8 mouse cellular contexts compared by ENCODE assay signal in genomic region chr2:5613651-5614307, GRCm38 (mm10).
DNase-seq lines count a peak whose midpoint lies in the region; ATAC-seq and TF ChIP-seq lines count a peak whose summit lies in the region.

No protein-coding gene starts in this region.

- H3K27ac ChIP-seq in forebrain, embryonic 16.5 days (ENCODE audit: low read length): no peak overlapping the region; the same call in 1 of the 2 replicates
- no peak overlapping the region for H3K27ac ChIP-seq in cerebellum, adult 2 months (ENCODE audit: insufficient read depth, low read length)

- no peak overlapping the region for H3K4me3 ChIP-seq in forebrain, embryonic 16.5 days (replicated peaks; ENCODE audit: low read length)
- H3K4me3 ChIP-seq in cerebellum, adult 2 months (replicated peaks; ENCODE audit: insufficient read depth, low read depth, low read length): no peak overlapping the region

- peak; percentile 12 for DNase-seq in 416B (ENCODE audit: low read depth)
- DNase-seq in MEL-GATA-1-ER (ENCODE audit: extremely low read depth, low read depth): peak; percentile 79
- peak; percentile 79 for DNase-seq in induced T-regulatory cell, adult 2 months (ENCODE audit: low read depth)
- DNase-seq in splenic B cell, adult 2 months (ENCODE audit: low read depth, low spot score): peak; percentile 59
- no peak for DNase-seq in right cerebral cortex, postnatal 14 days
- no peak for DNase-seq in cerebellum, adult 2 months

- H3K9me3 ChIP-seq in forebrain, embryonic 16.5 days (ENCODE audit: control insufficient read depth, low read length): no peaks in the 10 kb centered on the region

- peak; percentile 54 for ATAC-seq in forebrain, embryonic 16.5 days
- peak; percentile 72 for ATAC-seq in megakaryocyte, adult 5-6 weeks (ENCODE audit: poor library complexity, severe bottlenecking)

- 0 out of 2 replicates have a peak overlapping the region, but pooled peaks have one; percentile 37 for H3K9ac ChIP-seq in forebrain, embryonic 16.5 days (replicated peaks; ENCODE audit: low read depth, low read length)

- no peak for TF ChIP-seq POLR2A in cerebellum, adult 2 months (IDR thresholded peaks at IDR 0.05; ENCODE audit: borderline replicate concordance, insufficient read depth, low read length)

- no peak for TF ChIP-seq CTCF in cerebellum, adult 2 months (IDR thresholded peaks at IDR 0.05; ENCODE audit: borderline replicate concordance, insufficient read depth, low read depth, low read length)

- 24% methylated on average over 12 of the region's 12 CpGs for WGBS in forebrain, embryonic 16.5 days
- 62% methylated on average over 12 of the region's 12 CpGs for WGBS in cerebellum, adult 2 months

- H3K4me2 ChIP-seq in forebrain, embryonic 16.5 days (ENCODE audit: low read length): no peak overlapping the region

- no peaks in the 10 kb centered on the region for H3K27me3 ChIP-seq in forebrain, embryonic 16.5 days (replicated peaks; ENCODE audit: control insufficient read depth, insufficient read depth, low read length)
- H3K27me3 ChIP-seq in splenic B cell, adult 2 months (ENCODE audit: control insufficient read depth, insufficient read depth, low read length, poor library complexity, severe bottlenecking): no peaks in the 10 kb centered on the region
- no peaks in the 10 kb centered on the region for H3K27me3 ChIP-seq in cerebellum, adult 2 months (ENCODE audit: control insufficient read depth, insufficient read depth, low read length)

- no peaks in the 10 kb centered on the region for H3K36me3 ChIP-seq in forebrain, embryonic 16.5 days (ENCODE audit: control insufficient read depth, insufficient read depth)
- no peaks in the 10 kb centered on the region for H3K36me3 ChIP-seq in splenic B cell, adult 2 months (ENCODE audit: control insufficient read depth, insufficient read depth, low read length, poor library complexity, severe bottlenecking)

- H3K4me1 ChIP-seq in forebrain, embryonic 16.5 days (replicated peaks; ENCODE audit: control insufficient read depth, insufficient read depth, low read length): peaks cover 24% of the 10 kb centered on the region
- H3K4me1 ChIP-seq in cerebellum, adult 2 months (ENCODE audit: control insufficient read depth, insufficient read depth, low read length): peaks cover 10% of the 10 kb centered on the region

Comparison
In these comparisons a context has a peak if more than half of its experiments do, and no peak if none do; other contexts are left out.
1. DNase-seq: peak in 416B (single experiment), MEL-GATA-1-ER (single experiment), induced T-regulatory cell, adult 2 months (single experiment) and splenic B cell, adult 2 months (single experiment); none in right cerebral cortex, postnatal 14 days (single experiment) and cerebellum, adult 2 months (0 of 2).